Comparison of ENCODE assay signal across 14 mouse cellular contexts in genomic region chr9:61102451-61103358, GRCm38 (mm10).
DNase-seq lines count a peak whose midpoint lies in the region; ATAC-seq lines count a peak whose summit lies in the region.
"Had no signal": no experiment of that assay in that cellular context is flagged by ENCODE, and none has a peak within 500 bp of the region (broad histone marks: within the 10 kb centered on the region; RNA-seq: fewer than 3 reads in every experiment).

No protein-coding gene starts in this region.

- no peaks in the 10 kb centered on the region for H3K36me3 ChIP-seq in embryonic facial prominence, embryonic 11.5 days (replicated peaks; ENCODE audit: control insufficient read depth, insufficient read depth, low read depth, low read length)
- no peaks in the 10 kb centered on the region for H3K36me3 ChIP-seq in hindbrain, embryonic 13.5 days
- H3K36me3 ChIP-seq in midbrain, embryonic 14.5 days (ENCODE audit: control insufficient read depth, insufficient read depth, low read length): no peaks in the 10 kb centered on the region
- H3K36me3 ChIP-seq: heart, embryonic 10.5 days; liver, embryonic 13.5 days had no signal

- no peak overlapping the region for H3K27ac ChIP-seq in embryonic facial prominence, embryonic 11.5 days (replicated peaks; ENCODE audit: low read depth, low read length)
- 0 out of 2 replicates have a peak overlapping the region, but pooled peaks have one; percentile 15 for H3K27ac ChIP-seq in hindbrain, embryonic 13.5 days
- H3K27ac ChIP-seq in midbrain, embryonic 14.5 days (replicated peaks; ENCODE audit: low read depth, low read length): no peak overlapping the region; the same call in 1 of the 2 replicates
- H3K27ac ChIP-seq: heart, embryonic 10.5 days; liver, embryonic 13.5 days had no signal

- no peak overlapping the region for H3K9ac ChIP-seq in embryonic facial prominence, embryonic 11.5 days (replicated peaks; ENCODE audit: low read length)
- 0 out of 2 replicates have a peak overlapping the region, but pooled peaks have one; percentile 35 for H3K9ac ChIP-seq in hindbrain, embryonic 13.5 days
- H3K9ac ChIP-seq in midbrain, embryonic 14.5 days (replicated peaks; ENCODE audit: low read length): no peak overlapping the region
- H3K9ac ChIP-seq: liver, embryonic 13.5 days had no signal

- H3K4me2 ChIP-seq in embryonic facial prominence, embryonic 11.5 days (ENCODE audit: low read depth, low read length): no peak overlapping the region
- H3K4me2 ChIP-seq in hindbrain, embryonic 13.5 days: peak overlapping the region; percentile 21; the same call in 1 of the 2 replicates
- peak overlapping the region; percentile 10; the same call in 1 of the 2 replicates for H3K4me2 ChIP-seq in midbrain, embryonic 14.5 days (ENCODE audit: low read length)
- H3K4me2 ChIP-seq: liver, embryonic 13.5 days had no signal

- no peaks in the 10 kb centered on the region for H3K9me3 ChIP-seq in embryonic facial prominence, embryonic 11.5 days (replicated peaks; ENCODE audit: control insufficient read depth, low read length)
- no peaks in the 10 kb centered on the region for H3K9me3 ChIP-seq in hindbrain, embryonic 13.5 days
- H3K9me3 ChIP-seq in midbrain, embryonic 14.5 days (ENCODE audit: control insufficient read depth, low read length): no peaks in the 10 kb centered on the region
- H3K9me3 ChIP-seq: heart, embryonic 10.5 days; liver, embryonic 13.5 days had no signal

- DNase-seq in Muller cell, postnatal 12 days (ENCODE audit: inconsistent ontology term): peak; percentile 84
- peak; percentile 79 for DNase-seq in embryonic facial prominence, embryonic 11.5 days (ENCODE audit: low spot score)
- DNase-seq in midbrain, embryonic 14.5 days: peak; percentile 70
- DNase-seq in spleen, adult 12 weeks (ENCODE audit: low spot score): no peak
- no peak for DNase-seq in right cerebral cortex, postnatal 25 days
- DNase-seq: cerebellum, adult 9-10 months; liver, embryonic 13.5 days; thymus, postnatal 14 days had no signal

- WGBS in embryonic facial prominence, embryonic 11.5 days: 44% methylated on average over 24 of the region's 24 CpGs
- 26% methylated on average over 24 of the region's 24 CpGs for WGBS in hindbrain, embryonic 13.5 days
- WGBS in midbrain, embryonic 14.5 days: 25% methylated on average over 24 of the region's 24 CpGs

- H3K27me3 ChIP-seq in embryonic facial prominence, embryonic 11.5 days (ENCODE audit: control insufficient read depth, insufficient read depth, low read length): no peaks in the 10 kb centered on the region
- H3K27me3 ChIP-seq in hindbrain, embryonic 13.5 days: peaks cover 24% of the 10 kb centered on the region
- H3K27me3 ChIP-seq in midbrain, embryonic 14.5 days (ENCODE audit: control insufficient read depth, insufficient read depth, low read length): no peaks in the 10 kb centered on the region
- H3K27me3 ChIP-seq: liver, embryonic 13.5 days had no signal

- no peak overlapping the region for H3K4me3 ChIP-seq in embryonic facial prominence, embryonic 11.5 days (ENCODE audit: low read depth, low read length)
- H3K4me3 ChIP-seq in hindbrain, embryonic 13.5 days: no peak overlapping the region
- no peak overlapping the region for H3K4me3 ChIP-seq in midbrain, embryonic 14.5 days (replicated peaks; ENCODE audit: low read depth, low read length)
- H3K4me3 ChIP-seq: heart, embryonic 10.5 days; liver, embryonic 13.5 days; myocyte had no signal

- ATAC-seq in embryonic facial prominence, embryonic 11.5 days (replicated peaks; ENCODE audit: insufficient number of reproducible peaks, low FRiP score, low TSS enrichment, low read depth): 0 out of 2 replicates have a peak, but pooled peaks have one; percentile 62
- ATAC-seq in hindbrain, embryonic 13.5 days (ENCODE audit: low FRiP score): no peak
- no peak; the same call in 1 of the 2 replicates for ATAC-seq in midbrain, embryonic 14.5 days (ENCODE audit: low FRiP score, low TSS enrichment)
- no peak for ATAC-seq in megakaryocyte progenitor cell, adult 5-6 weeks (replicated peaks; ENCODE audit: poor library complexity)
- no peak for ATAC-seq in activated CD4-positive, CD25-positive, alpha-beta regulatory T cell, adult 4 months
- ATAC-seq: intestine, embryonic 16.5 days had no signal

- H3K4me1 ChIP-seq in embryonic facial prominence, embryonic 11.5 days (ENCODE audit: control insufficient read depth, insufficient read depth, low read length): no peaks in the 10 kb centered on the region
- H3K4me1 ChIP-seq in hindbrain, embryonic 13.5 days (replicated peaks): peaks cover 26% of the 10 kb centered on the region
- H3K4me1 ChIP-seq in midbrain, embryonic 14.5 days (ENCODE audit: control insufficient read depth, insufficient read depth, low read length): peaks cover 22% of the 10 kb centered on the region
- H3K4me1 ChIP-seq: heart, embryonic 10.5 days; liver, embryonic 13.5 days had no signal

Comparison
In these comparisons a context has a peak if more than half of its experiments do, and no peak if none do; other contexts are left out.
1. DNase-seq: peak in Muller cell, postnatal 12 days (single experiment), embryonic facial prominence, embryonic 11.5 days (single experiment) and midbrain, embryonic 14.5 days (single experiment); none in spleen, adult 12 weeks (single experiment) and right cerebral cortex, postnatal 25 days (single experiment).